Mouse (Mus musculus): Measurements from ENCODE around the gene Enthd1. TPM values are rescaled to one million over a fixed set of nuclear protein-coding genes. Genes with fewer than 3 reads are reported as not detected.

Enthd1 gene
- polyA plus RNA-seq, 1 experiment from 2014 or later = not detected

DNA sequence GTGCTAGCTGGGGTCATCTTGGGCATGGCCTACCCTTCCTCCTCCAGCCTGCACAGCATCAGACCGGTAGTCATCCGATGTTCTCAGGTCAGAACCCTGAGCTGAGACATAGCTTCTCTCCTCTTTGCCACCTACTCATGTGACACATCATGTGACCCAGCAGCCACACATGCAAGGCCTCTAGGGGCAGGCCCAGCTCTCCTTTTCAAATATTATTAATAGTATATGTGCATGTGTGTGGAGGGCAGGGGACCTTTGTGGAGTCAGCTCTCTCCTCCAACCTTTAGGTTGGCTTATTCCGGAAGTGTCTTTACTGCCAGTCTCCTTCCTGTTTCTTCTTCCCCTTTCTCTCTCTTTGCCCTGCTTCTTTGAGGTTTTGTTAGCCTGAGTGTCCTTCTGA is 107.0 kb downstream of the Enthd1 start:
- WGBS = 68% methylated on average over 3 of the region's 3 CpGs
- H3K4me2 ChIP-seq = no peak overlapping the region

GRCm38 (mm10) chr15:80454486-80454885 is 110.5 kb downstream of the Enthd1 start:
- Histone ChIP-seq H3K4me1 (no peaks in the 10 kb centered on the region), H3K4me3 (no peak overlapping the region), H3K36me3 (no peaks in the 10 kb centered on the region), H3K9me3 (no peaks in the 10 kb centered on the region), H3K27me3 (peaks cover 5% of the 10 kb centered on the region; the same call in 1 of the 2 replicates), H3K4me2 (no peak overlapping the region), H3K9ac (no peak overlapping the region), H3K27ac (no peak overlapping the region)
- 70% methylated on average over 6 of the region's 6 CpGs for WGBS
- no peak for ATAC-seq (ENCODE audit: borderline replicate concordance, extremely low read depth, low FRiP score, low TSS enrichment)

More for the DNA sequence above, 107.0 kb downstream of the Enthd1 start:
- no peaks in the 10 kb centered on the region; the same call in none of the 2 replicates for H3K27me3 ChIP-seq
- H3K4me3 ChIP-seq = no peak overlapping the region
- ATAC-seq (ENCODE audit: borderline replicate concordance, extremely low read depth, low FRiP score, low TSS enrichment) = no peak
- peaks cover 14% of the 10 kb centered on the region for H3K4me1 ChIP-seq
- H3K9me3 ChIP-seq = no peaks in the 10 kb centered on the region
- H3K36me3 ChIP-seq = no peaks in the 10 kb centered on the region
- no peak overlapping the region for H3K9ac ChIP-seq
- H3K27ac ChIP-seq = no peak overlapping the region

- no peak overlapping the region for H3K9ac ChIP-seq
- H3K36me3 ChIP-seq = no peaks in the 10 kb centered on the region
- no peak overlapping the region for H3K4me2 ChIP-seq
- H3K27me3 ChIP-seq = peaks cover 5% of the 10 kb centered on the region; the same call in 1 of the 2 replicates
- H3K27ac ChIP-seq = no peak overlapping the region
- ATAC-seq (ENCODE audit: borderline replicate concordance, extremely low read depth, low FRiP score, low TSS enrichment) = no peak
- WGBS = 45% methylated on average over 16 of the region's 16 CpGs
- no peak overlapping the region for H3K4me3 ChIP-seq
- H3K4me1 ChIP-seq = no peaks in the 10 kb centered on the region
- H3K9me3 ChIP-seq = no peaks in the 10 kb centered on the region
These were observed 112.5 kb downstream of the Enthd1 start for GRCm38 (mm10) chr15:80452425-80452824.

DNA sequence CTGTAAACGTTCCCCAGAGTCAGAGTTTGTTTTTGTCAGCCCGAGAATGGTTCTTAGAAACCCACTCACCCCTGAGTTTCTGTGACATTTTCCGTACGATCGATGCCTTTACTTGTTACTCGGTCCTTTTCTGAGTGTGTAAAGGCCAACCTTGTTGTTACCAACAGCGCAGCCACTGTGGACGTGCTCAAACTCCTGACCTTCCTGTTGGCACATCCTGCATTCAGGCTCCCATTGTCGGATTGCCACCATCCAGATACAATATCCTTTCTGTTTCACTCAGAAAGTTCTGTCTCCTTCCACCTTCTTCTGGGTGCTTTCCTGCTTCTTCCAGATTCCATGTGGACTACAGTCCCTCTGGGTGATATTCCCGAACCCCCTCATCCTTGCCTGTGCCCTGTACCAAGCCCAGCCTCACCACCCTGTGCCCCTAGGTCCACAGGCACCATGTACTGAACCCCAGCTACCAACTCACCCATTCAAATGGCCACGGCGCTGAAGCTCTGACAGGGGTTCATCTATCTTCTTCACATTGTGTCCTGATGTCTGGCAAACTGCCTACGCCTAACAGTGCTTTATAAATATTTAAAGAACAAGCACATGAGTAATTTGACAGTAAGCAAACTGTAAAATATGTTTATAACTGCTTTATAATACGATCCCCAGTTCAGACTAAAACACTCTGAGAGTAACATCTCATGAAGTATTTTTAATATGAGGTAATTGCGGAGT is 118.8 kb downstream of the Enthd1 start:
- H3K9ac ChIP-seq = no peak overlapping the region
- H3K4me1 ChIP-seq = no peaks in the 10 kb centered on the region
- no peaks in the 10 kb centered on the region for H3K36me3 ChIP-seq
- H3K27me3 ChIP-seq = no peaks in the 10 kb centered on the region
- no peak overlapping the region for H3K4me3 ChIP-seq
- no peak overlapping the region for H3K27ac ChIP-seq
- WGBS = 53% methylated on average over 15 of the region's 15 CpGs
- no peak overlapping the region for H3K4me2 ChIP-seq
- no peaks in the 10 kb centered on the region for H3K9me3 ChIP-seq
- ATAC-seq (ENCODE audit: borderline replicate concordance, extremely low read depth, low FRiP score, low TSS enrichment) = no peak

DNA sequence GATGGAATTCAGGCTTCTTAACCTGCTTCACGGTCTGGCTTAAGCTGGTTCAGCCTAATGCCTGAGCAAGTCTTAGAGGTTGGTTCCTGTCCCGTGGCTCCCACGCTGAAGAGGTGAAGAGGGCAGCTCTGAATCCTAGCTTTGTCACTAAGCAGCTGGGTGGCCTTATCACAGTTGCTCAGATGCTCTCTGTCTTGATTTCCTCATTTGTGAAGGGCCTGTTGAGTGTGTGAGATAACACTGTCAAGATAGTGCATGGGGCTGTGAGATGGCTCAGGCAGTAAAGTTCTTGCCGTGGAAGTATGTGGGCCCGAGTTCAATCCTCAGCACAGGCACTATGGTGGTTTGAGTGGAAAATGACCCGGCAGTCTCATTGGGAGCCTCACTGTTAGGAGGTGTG is 124.8 kb downstream of the Enthd1 start:
- H3K9ac ChIP-seq = no peak overlapping the region
- H3K4me2 ChIP-seq = no peak overlapping the region
- H3K27me3 ChIP-seq = no peaks in the 10 kb centered on the region
- ATAC-seq (ENCODE audit: borderline replicate concordance, extremely low read depth, low FRiP score, low TSS enrichment) = no peak
- no peak overlapping the region for H3K4me3 ChIP-seq
- H3K27ac ChIP-seq = no peak overlapping the region
- H3K36me3 ChIP-seq = no peaks in the 10 kb centered on the region
- WGBS = 55% methylated on average over 6 of the region's 6 CpGs
- no peaks in the 10 kb centered on the region for H3K9me3 ChIP-seq
- no peaks in the 10 kb centered on the region for H3K4me1 ChIP-seq

DNA sequence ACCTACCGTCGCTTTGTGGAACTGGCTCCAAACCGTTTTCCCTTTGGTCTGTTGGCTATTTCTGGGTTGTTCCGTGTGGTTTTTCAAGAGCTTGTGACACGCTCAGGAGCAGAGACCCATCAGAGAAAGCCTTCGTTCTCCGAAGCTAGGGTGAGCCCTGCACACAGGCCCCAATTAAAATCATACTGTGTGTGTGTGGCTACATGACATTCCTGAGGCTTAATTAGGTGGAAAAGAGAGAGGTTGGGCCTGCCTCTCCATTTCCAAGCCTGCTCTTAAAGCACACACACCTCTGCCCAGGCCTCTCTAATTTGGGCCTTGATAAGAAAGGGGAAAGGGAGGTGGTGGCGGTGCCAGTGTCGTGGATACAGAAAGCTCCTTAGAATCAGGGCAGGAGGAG is 126.5 kb downstream of the Enthd1 start:
- no peaks in the 10 kb centered on the region for H3K9me3 ChIP-seq
- H3K27me3 ChIP-seq = no peaks in the 10 kb centered on the region
- WGBS = 73% methylated on average over 9 of the region's 9 CpGs
- no peaks in the 10 kb centered on the region for H3K36me3 ChIP-seq
- ATAC-seq (ENCODE audit: borderline replicate concordance, extremely low read depth, low FRiP score, low TSS enrichment) = no peak
- no peak overlapping the region for H3K27ac ChIP-seq
- H3K9ac ChIP-seq = no peak overlapping the region
- H3K4me2 ChIP-seq = no peak overlapping the region
- no peaks in the 10 kb centered on the region for H3K4me1 ChIP-seq
- no peak overlapping the region for H3K4me3 ChIP-seq

DNA sequence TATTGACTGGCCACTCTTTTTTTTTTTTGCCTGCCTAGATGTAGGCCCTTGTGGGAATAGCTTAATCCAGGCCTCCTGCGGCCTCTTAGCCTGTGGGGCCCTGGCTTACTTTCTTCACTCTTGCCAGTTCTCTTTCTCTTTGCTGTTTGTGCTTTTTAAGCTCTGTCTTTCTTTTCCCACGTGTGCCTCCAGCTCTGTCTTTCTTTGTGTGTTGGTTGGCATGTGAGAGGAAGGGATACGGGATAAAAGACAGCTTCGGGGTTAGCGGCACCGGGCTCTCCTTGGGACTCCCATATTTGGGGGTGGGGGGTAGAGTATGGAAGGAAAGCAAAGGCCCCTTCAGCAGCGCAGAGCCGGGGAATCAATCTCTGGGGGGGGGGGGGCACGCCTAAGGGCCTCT is 127.0 kb downstream of the Enthd1 start:
- Histone ChIP-seq H3K4me2 (no peak overlapping the region), H3K9me3 (no peaks in the 10 kb centered on the region), H3K27me3 (no peaks in the 10 kb centered on the region), H3K4me3 (no peak overlapping the region), H3K36me3 (no peaks in the 10 kb centered on the region), H3K9ac (no peak overlapping the region), H3K4me1 (no peaks in the 10 kb centered on the region), H3K27ac (no peak overlapping the region)
- no peak for ATAC-seq (ENCODE audit: borderline replicate concordance, extremely low read depth, low FRiP score, low TSS enrichment)
- 83% methylated on average over 9 of the region's 9 CpGs for WGBS

DNA sequence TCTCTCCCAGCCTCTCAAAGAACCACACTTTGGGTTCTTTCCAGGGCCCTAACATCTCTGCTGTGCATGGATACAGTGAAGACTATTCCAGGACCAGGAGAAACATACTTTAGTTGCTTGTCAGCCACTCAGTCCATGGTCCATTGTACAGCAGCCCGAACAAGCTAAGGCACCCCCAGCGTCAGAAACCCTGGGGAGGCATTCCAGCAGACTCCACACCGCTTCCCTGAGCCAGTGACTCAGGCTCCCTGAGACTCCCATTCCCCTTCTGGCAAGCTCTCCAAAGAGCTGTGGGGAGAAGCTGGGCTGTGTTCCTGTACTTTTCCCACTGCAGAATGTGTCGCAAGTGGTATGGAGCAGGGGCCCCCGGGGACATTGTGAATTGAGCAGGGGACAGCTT is 128.0 kb downstream of the Enthd1 start:
- 70% methylated on average over 5 of the region's 5 CpGs for WGBS
- H3K9ac ChIP-seq = no peak overlapping the region

GRCm38 (mm10) chr15:80430324-80430723 is 134.6 kb downstream of the Enthd1 start:
- Histone ChIP-seq H3K27me3 (no peaks in the 10 kb centered on the region), H3K4me1 (no peaks in the 10 kb centered on the region), H3K4me2 (no peak overlapping the region), H3K36me3 (no peaks in the 10 kb centered on the region), H3K27ac (no peak overlapping the region), H3K4me3 (no peak overlapping the region), H3K9ac (no peak overlapping the region), H3K9me3 (no peaks in the 10 kb centered on the region)
- no peak for ATAC-seq (ENCODE audit: borderline replicate concordance, extremely low read depth, low FRiP score, low TSS enrichment)
- 59% methylated on average over 11 of the region's 11 CpGs for WGBS

More for the DNA sequence above, 128.0 kb downstream of the Enthd1 start:
- no peak overlapping the region for H3K27ac ChIP-seq
- ATAC-seq (ENCODE audit: borderline replicate concordance, extremely low read depth, low FRiP score, low TSS enrichment) = no peak
- no peaks in the 10 kb centered on the region for H3K4me1 ChIP-seq
- H3K27me3 ChIP-seq = no peaks in the 10 kb centered on the region
- no peaks in the 10 kb centered on the region for H3K36me3 ChIP-seq
- no peak overlapping the region for H3K4me2 ChIP-seq
- H3K9me3 ChIP-seq = no peaks in the 10 kb centered on the region
- no peak overlapping the region for H3K4me3 ChIP-seq

GRCm38 (mm10) chr15:80418146-80418545 is 146.8 kb downstream of the Enthd1 start:
- no peaks in the 10 kb centered on the region for H3K27me3 ChIP-seq
- peaks cover 12% of the 10 kb centered on the region for H3K4me1 ChIP-seq
- no peaks in the 10 kb centered on the region for H3K9me3 ChIP-seq
- WGBS = 61% methylated on average over 2 of the region's 2 CpGs
- H3K36me3 ChIP-seq = no peaks in the 10 kb centered on the region
- no peak overlapping the region for H3K4me2 ChIP-seq
- no peak overlapping the region for H3K9ac ChIP-seq
- H3K27ac ChIP-seq = no peak overlapping the region
- no peak overlapping the region for H3K4me3 ChIP-seq
- ATAC-seq (ENCODE audit: borderline replicate concordance, extremely low read depth, low FRiP score, low TSS enrichment) = no peak

DNA sequence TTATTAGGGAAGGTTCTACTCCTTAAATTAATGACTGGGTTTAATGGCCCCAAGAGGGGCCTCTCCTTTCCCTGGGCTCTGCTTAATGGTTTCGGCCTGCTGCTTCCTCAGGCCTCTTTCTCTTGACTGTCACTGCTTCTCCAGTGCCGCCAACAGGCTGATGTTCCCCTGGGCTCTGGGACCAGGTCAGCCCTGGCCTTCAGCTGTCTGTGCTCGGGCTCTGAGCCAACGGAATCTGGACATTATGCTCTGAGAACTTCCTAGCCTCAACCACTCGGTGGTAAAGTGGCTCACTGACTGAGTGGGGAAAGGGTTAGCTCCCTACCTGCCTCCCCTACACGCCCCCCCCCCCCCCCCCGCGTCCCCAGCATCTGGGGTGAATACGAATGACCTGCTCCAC is 147.9 kb downstream of the Enthd1 start:
- H3K9ac ChIP-seq = no peak overlapping the region
- H3K9me3 ChIP-seq = no peaks in the 10 kb centered on the region
- no peaks in the 10 kb centered on the region for H3K36me3 ChIP-seq
- 54% methylated on average over 7 of the region's 9 CpGs for WGBS
- no peak for ATAC-seq (ENCODE audit: borderline replicate concordance, extremely low read depth, low FRiP score, low TSS enrichment)
- no peak overlapping the region for H3K27ac ChIP-seq
- H3K4me1 ChIP-seq = peaks cover 12% of the 10 kb centered on the region
- no peak overlapping the region for H3K4me3 ChIP-seq
- H3K4me2 ChIP-seq = no peak overlapping the region
- H3K27me3 ChIP-seq = no peaks in the 10 kb centered on the region

DNA sequence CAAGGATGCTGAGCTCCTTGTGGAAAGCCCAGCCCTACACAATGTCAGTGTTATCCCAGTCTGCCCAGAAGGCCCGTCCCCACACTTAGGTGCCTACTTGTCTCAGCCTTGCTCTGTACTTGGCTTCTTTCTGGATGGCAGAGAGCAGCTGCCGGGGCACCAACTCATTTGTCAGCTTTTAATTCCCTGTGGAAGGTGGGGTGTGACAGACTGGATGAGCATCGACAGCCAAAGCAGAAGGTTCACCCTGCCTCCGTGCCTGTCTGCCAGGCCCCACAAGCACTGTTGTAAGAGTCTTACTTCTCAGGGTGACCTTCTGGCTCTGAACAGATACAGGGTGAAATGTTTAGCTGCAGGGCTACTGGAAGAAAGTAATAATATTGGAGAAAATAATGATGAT is 149.8 kb downstream of the Enthd1 start:
- no peak for ATAC-seq (ENCODE audit: borderline replicate concordance, extremely low read depth, low FRiP score, low TSS enrichment)
- no peaks in the 10 kb centered on the region for H3K9me3 ChIP-seq
- 71% methylated on average over 4 of the region's 4 CpGs for WGBS
- no peaks in the 10 kb centered on the region for H3K36me3 ChIP-seq
- H3K9ac ChIP-seq = no peak overlapping the region
- H3K27me3 ChIP-seq = no peaks in the 10 kb centered on the region
- H3K4me1 ChIP-seq = peaks cover 12% of the 10 kb centered on the region
- no peak overlapping the region for H3K27ac ChIP-seq
- no peak overlapping the region for H3K4me3 ChIP-seq
- H3K4me2 ChIP-seq = no peak overlapping the region

Measured in lung, embryonic 15.5 days (tissue).